Mouse (Mus musculus): ENCODE measurements at regions not wholly inside any gene's neighbourhood (a gene's known extent, or its start where the extent isn't known, plus 50 kb on each side); places are given as distances from the start of the nearest gene placed in this dataset.

- WGBS: 65% methylated on average over 6 of the region's 6 CpGs
- DNase-seq (ENCODE audit: low spot score): no peak
- H3K4me2 ChIP-seq (replicated peaks; ENCODE audit: low read depth, low read length): no peak overlapping the region
These were observed 335.0 kb upstream of the Nfe2l3 start for GRCm38 (mm10) chr6:51097488-51097887.

DNA sequence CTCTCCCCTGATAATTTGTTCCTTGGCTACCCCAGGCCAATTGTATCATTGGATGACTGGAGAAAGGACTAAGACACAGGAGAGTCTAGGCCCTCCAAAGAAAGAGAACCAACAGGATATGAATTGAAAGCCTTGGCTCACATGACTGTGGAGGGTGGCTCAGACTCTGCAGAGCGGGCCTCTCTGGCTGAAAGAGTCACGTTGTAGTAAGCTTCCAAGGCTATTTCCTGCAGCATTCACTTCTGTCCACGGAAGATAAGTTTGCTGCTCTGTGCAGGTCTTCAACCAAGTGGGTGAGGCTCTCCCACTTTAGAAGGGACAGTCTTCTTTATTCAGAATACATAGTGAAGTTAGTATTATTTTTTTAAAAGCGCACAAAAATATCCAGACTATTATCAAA lies 332.1 kb upstream of the Nfe2l3 start:
- no peak for DNase-seq (ENCODE audit: low spot score)
- WGBS: 77% methylated on average over 4 of the region's 4 CpGs
- TF ChIP-seq EP300 (IDR thresholded peaks at IDR 0.05) (no peak), CTCF (IDR thresholded peaks at IDR 0.05) (no peak)

More at GRCm38 (mm10) chr6:51097488-51097887, 335.0 kb upstream of the Nfe2l3 start:
- H3K27ac ChIP-seq (ENCODE audit: low read length): no peak overlapping the region
- H3K4me3 ChIP-seq (ENCODE audit: low read depth, low read length): no peak overlapping the region
- no peak for TF ChIP-seq CTCF (IDR thresholded peaks at IDR 0.05)
- TF ChIP-seq EP300 (IDR thresholded peaks at IDR 0.05): no peak
- no peaks in the 10 kb centered on the region for H3K36me3 ChIP-seq (ENCODE audit: insufficient read depth, low read length)
- H3K9ac ChIP-seq (replicated peaks; ENCODE audit: low read depth): no peak overlapping the region
- no peak for ATAC-seq
- no peaks in the 10 kb centered on the region for H3K27me3 ChIP-seq (replicated peaks; ENCODE audit: insufficient read depth, low read length)
- H3K9me3 ChIP-seq (ENCODE audit: low read length): no peaks in the 10 kb centered on the region
- no peaks in the 10 kb centered on the region for H3K4me1 ChIP-seq (ENCODE audit: insufficient read depth, low read depth, low read length)

DNA sequence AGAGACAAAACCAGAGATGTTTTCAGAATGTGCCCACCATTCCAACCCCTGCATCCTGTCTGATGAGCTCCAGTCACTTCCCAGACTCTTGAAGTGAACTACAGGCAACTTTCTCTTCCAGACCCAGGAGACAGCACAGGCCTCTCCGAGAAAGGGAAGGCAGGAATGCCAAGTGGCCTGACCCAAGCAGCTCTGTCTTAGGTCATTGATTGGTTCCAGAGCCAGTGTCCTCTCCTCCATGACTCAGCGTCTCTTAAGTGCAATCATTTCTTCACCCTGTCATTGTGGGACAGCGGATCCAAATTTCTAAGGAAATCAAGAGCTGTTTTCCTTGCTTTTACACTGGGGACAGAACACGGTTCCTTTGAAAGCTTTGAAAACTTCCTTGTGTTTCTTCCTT lies 329.2 kb upstream of the Nfe2l3 start:
- TF ChIP-seq CTCF (IDR thresholded peaks at IDR 0.05) (no peak), EP300 (IDR thresholded peaks at IDR 0.05) (no peak)
- 0 out of 2 replicates have a peak overlapping the region, but pooled peaks have one; percentile 4 for H3K27ac ChIP-seq (ENCODE audit: low read length)
- H3K9ac ChIP-seq (replicated peaks; ENCODE audit: low read depth): no peak overlapping the region
- H3K9me3 ChIP-seq (ENCODE audit: low read length): no peaks in the 10 kb centered on the region
- peak; percentile 12 for DNase-seq (ENCODE audit: low spot score)
- no peaks in the 10 kb centered on the region; the same call in 1 of the 2 replicates for H3K4me1 ChIP-seq (ENCODE audit: insufficient read depth, low read depth, low read length)
- H3K4me3 ChIP-seq (ENCODE audit: low read depth, low read length): no peak overlapping the region
- no peak overlapping the region for H3K4me2 ChIP-seq (replicated peaks; ENCODE audit: low read depth, low read length)
- H3K27me3 ChIP-seq (replicated peaks; ENCODE audit: insufficient read depth, low read length): no peaks in the 10 kb centered on the region
- 56% methylated on average over 4 of the region's 4 CpGs for WGBS
- no peaks in the 10 kb centered on the region for H3K36me3 ChIP-seq (ENCODE audit: insufficient read depth, low read length)
- no peak; the same call in 1 of the 2 replicates for ATAC-seq

More for the DNA sequence above, 332.1 kb upstream of the Nfe2l3 start:
- no peak overlapping the region for H3K4me3 ChIP-seq (ENCODE audit: low read depth, low read length)
- no peak for ATAC-seq
- H3K9me3 ChIP-seq (ENCODE audit: low read length): no peaks in the 10 kb centered on the region
- H3K36me3 ChIP-seq (ENCODE audit: insufficient read depth, low read length): no peaks in the 10 kb centered on the region
- H3K27ac ChIP-seq (ENCODE audit: low read length): no peak overlapping the region
- H3K4me2 ChIP-seq (replicated peaks; ENCODE audit: low read depth, low read length): no peak overlapping the region
- no peaks in the 10 kb centered on the region; the same call in 1 of the 2 replicates for H3K4me1 ChIP-seq (ENCODE audit: insufficient read depth, low read depth, low read length)
- no peak overlapping the region for H3K9ac ChIP-seq (replicated peaks; ENCODE audit: low read depth)
- no peaks in the 10 kb centered on the region for H3K27me3 ChIP-seq (replicated peaks; ENCODE audit: insufficient read depth, low read length)

- 57% methylated on average over 5 of the region's 5 CpGs for WGBS
- TF ChIP-seq CTCF (IDR thresholded peaks at IDR 0.05): no peak
- TF ChIP-seq EP300 (IDR thresholded peaks at IDR 0.05): no peak
- no peak overlapping the region for H3K4me3 ChIP-seq (ENCODE audit: low read depth, low read length)
- H3K9me3 ChIP-seq (ENCODE audit: low read length): no peaks in the 10 kb centered on the region
- H3K4me1 ChIP-seq (ENCODE audit: insufficient read depth, low read depth, low read length): no peaks in the 10 kb centered on the region; the same call in 1 of the 2 replicates
- peak overlapping the region; percentile 38; the same call in 1 of the 2 replicates for H3K27ac ChIP-seq (ENCODE audit: low read length)
- H3K4me2 ChIP-seq (replicated peaks; ENCODE audit: low read depth, low read length): no peak overlapping the region
- ATAC-seq: no peak; the same call in 1 of the 2 replicates
- H3K36me3 ChIP-seq (ENCODE audit: insufficient read depth, low read length): no peaks in the 10 kb centered on the region
- peak; percentile 41 for DNase-seq (ENCODE audit: low spot score)
- H3K9ac ChIP-seq (replicated peaks; ENCODE audit: low read depth): no peak overlapping the region
- H3K27me3 ChIP-seq (replicated peaks; ENCODE audit: insufficient read depth, low read length): no peaks in the 10 kb centered on the region
These were observed 328.1 kb upstream of the Nfe2l3 start for GRCm38 (mm10) chr6:51104336-51104735.

DNA sequence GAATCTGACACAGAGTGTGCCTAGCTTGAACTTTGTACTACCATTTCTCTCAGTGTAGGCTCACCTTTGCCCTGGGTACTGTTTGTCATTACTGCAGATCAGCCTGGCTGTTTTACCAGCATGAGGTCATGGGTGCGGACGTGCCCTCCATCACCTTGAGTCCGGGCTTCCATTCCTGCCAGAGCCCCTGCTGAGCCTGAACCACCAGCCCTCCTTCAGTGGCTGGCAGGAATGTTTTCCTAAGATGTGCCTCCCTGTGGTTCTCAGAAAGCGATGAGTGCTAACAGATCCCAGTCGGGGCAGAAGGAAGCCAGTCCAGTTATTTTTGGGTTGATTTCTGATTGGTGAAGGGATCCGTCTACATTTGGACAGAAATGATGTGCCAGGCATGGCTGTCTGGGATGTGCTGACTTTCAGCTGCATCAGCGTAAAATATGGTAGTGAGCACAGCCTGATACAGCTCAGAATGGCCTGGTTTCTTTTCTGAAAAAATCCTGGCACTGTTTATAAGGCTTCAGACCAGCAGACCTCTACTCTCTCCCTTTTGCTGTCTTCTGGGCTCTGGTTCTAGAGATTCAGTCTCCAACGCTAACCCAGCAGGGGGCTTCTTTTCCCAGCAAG lies 324.0 kb upstream of the Nfe2l3 start:
- ATAC-seq: no peak
- DNase-seq (ENCODE audit: low spot score): no peak
- Histone ChIP-seq H3K36me3 (ENCODE audit: insufficient read depth, low read length) (no peaks in the 10 kb centered on the region), H3K27me3 (replicated peaks; ENCODE audit: insufficient read depth, low read length) (no peaks in the 10 kb centered on the region), H3K27ac (ENCODE audit: low read length) (no peak overlapping the region), H3K4me3 (ENCODE audit: low read depth, low read length) (no peak overlapping the region), H3K4me1 (ENCODE audit: insufficient read depth, low read depth, low read length) (no peaks in the 10 kb centered on the region; the same call in 1 of the 2 replicates), H3K9ac (replicated peaks; ENCODE audit: low read depth) (no peak overlapping the region), H3K4me2 (replicated peaks; ENCODE audit: low read depth, low read length) (no peak overlapping the region), H3K9me3 (ENCODE audit: low read length) (no peaks in the 10 kb centered on the region)
- TF ChIP-seq CTCF (IDR thresholded peaks at IDR 0.05): no peak
- no peak for TF ChIP-seq EP300 (IDR thresholded peaks at IDR 0.05)
- 44% methylated on average over 8 of the region's 8 CpGs for WGBS

DNA sequence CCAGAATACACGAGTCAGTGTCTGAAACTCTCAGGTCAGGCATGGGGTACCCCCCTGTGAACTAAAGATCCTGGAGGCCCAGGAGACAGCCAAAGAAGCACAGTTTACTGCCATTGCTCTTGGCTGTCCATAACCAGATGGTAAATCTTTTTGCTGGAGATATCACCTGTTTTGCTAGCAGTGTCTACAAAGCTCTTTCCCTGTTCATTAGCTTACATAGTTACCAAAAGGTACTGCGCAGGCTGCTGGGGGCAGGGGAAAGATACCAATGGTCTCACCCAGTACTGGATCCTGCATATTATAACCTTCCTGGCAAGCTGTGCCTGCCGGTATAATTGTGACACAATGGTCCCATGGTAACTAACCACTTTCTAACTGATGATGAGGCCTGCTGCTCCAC lies 321.9 kb upstream of the Nfe2l3 start:
- 93% methylated on average over 3 of the region's 3 CpGs for WGBS
- Histone ChIP-seq H3K4me3 (ENCODE audit: low read depth, low read length) (no peak overlapping the region), H3K9me3 (ENCODE audit: low read length) (no peaks in the 10 kb centered on the region), H3K9ac (replicated peaks; ENCODE audit: low read depth) (no peak overlapping the region), H3K27me3 (replicated peaks; ENCODE audit: insufficient read depth, low read length) (no peaks in the 10 kb centered on the region), H3K4me2 (replicated peaks; ENCODE audit: low read depth, low read length) (no peak overlapping the region), H3K36me3 (ENCODE audit: insufficient read depth, low read length) (no peaks in the 10 kb centered on the region), H3K27ac (ENCODE audit: low read length) (no peak overlapping the region), H3K4me1 (ENCODE audit: insufficient read depth, low read depth, low read length) (no peaks in the 10 kb centered on the region)
- ATAC-seq (no peak), DNase-seq (ENCODE audit: low spot score) (no peak)
- no peak for TF ChIP-seq CTCF (IDR thresholded peaks at IDR 0.05)

Data from lung, postnatal 0 days (tissue).